Mouse (Mus musculus) liver, embryonic 15.5 days (tissue): ENCODE measurements around the gene Ggt7. TPM values are rescaled to one million over a fixed set of nuclear protein-coding genes. Genes with fewer than 3 reads are reported as not detected.
"Not testable (repeated sequence)": the region's sequence is repeated elsewhere in the genome, so short reads cannot be mapped to it uniquely, and the experiment has no call there.

ENCODE experiments used
- ATAC-seq: fragments of 200-750 bp; cut with Nextera tagmentation; 2 replicates; pipeline ENCODE4 v1.8.0; 2017; ENCODE audit warnings: moderate number of reproducible peaks, mild to moderate bottlenecking, moderate library complexity; ENCODE audit not compliant: insufficient read depth
- H3K27ac ChIP-seq: fragments of 300-500 bp; sonication (generic); replicated peaks from 2 replicates; pipeline ENCODE4 v1.5.1; 2015; ENCODE audit warnings: mild to moderate bottlenecking, inconsistent platforms
- H3K27me3 ChIP-seq: fragments of 300-500 bp; sonication (generic); 2 replicates; pipeline ENCODE4 v1.6.1; 2015; ENCODE audit warnings: mild to moderate bottlenecking, inconsistent platforms
- H3K36me3 ChIP-seq: fragments of 300-500 bp; sonication (generic); replicated peaks from 2 replicates; pipeline ENCODE4 v1.6.1; 2015; ENCODE audit warnings: moderate library complexity, mild to moderate bottlenecking, inconsistent platforms
- H3K4me1 ChIP-seq: fragments of 300-500 bp; sonication (generic); replicated peaks from 2 replicates; pipeline ENCODE4 v1.6.1; 2015; ENCODE audit warnings: inconsistent platforms
- H3K4me2 ChIP-seq: fragments of 300-500 bp; sonication (generic); 2 replicates; pipeline ENCODE4 v1.6.1; 2015; ENCODE audit warnings: moderate library complexity, mild to moderate bottlenecking, inconsistent platforms
- H3K4me3 ChIP-seq: fragments of 300-500 bp; sonication (generic); replicated peaks from 2 replicates; pipeline ENCODE4 v1.5.1; 2015; ENCODE audit warnings: mild to moderate bottlenecking, inconsistent platforms
- H3K9ac ChIP-seq: fragments of 300-500 bp; sonication (generic); 2 replicates; pipeline ENCODE4 v1.6.1; 2015; ENCODE audit warnings: moderate library complexity, mild to moderate bottlenecking, inconsistent platforms
- H3K9me3 ChIP-seq: fragments of 300-500 bp; sonication (generic); replicated peaks from 2 replicates; pipeline ENCODE4 v1.6.1; 2016; ENCODE audit warnings: inconsistent platforms
- WGBS: fragments of 180-500 bp; shearing (Covaris S2); methylation state at CpG from one replicate; pipeline ENCODE4 v1.1.7; 2015; ENCODE audit warnings: mixed read lengths; ENCODE audit not compliant: insufficient replicate concordance; 5-methylcytosine and 5-hydroxymethylcytosine counted together
- polyA plus RNA-seq: library from polyadenylated mRNA; unstranded; fragments of >200 nt; fragmentation: Nextera tagmentation; extraction: Ambion mirVana; gene quantifications from 2 replicates; pipeline ENCODE4 v1.2.1, GENCODE M21; 2015

Gene Ggt7
- polyA plus RNA-seq, 1 experiment from 2014 or later = 0.29 TPM

DNA sequence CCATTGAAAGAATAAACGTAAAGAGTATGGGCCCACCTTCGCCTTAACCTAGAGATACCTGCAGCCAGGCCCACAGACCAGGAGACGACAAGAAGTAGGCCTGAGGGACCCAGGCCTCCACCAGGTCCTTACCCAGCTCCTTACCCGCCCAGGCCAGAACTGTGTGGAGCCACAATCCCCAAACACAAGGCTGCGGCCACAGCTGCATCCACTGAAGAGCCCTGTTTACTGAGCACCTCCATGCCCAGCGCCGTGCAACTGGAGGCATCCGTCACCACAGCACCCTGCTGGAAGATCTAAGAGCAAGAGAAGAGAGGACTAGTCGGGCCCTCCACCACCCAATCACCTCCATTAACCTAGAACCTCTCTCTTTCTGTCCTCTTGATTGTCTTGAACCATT is 12.2 kb downstream of the Ggt7 start:
- H3K9me3 ChIP-seq = no peaks in the 10 kb centered on the region
- H3K36me3 ChIP-seq = no peaks in the 10 kb centered on the region
- H3K4me3 ChIP-seq = no peak overlapping the region
- H3K9ac ChIP-seq = no peak overlapping the region
- ATAC-seq = no peak
- H3K4me2 ChIP-seq = no peak overlapping the region
- H3K4me1 ChIP-seq = no peaks in the 10 kb centered on the region
- no peaks in the 10 kb centered on the region for H3K27me3 ChIP-seq
- no peak overlapping the region for H3K27ac ChIP-seq
- WGBS = 65% methylated on average over 9 of the region's 9 CpGs

- WGBS = 47% methylated on average over 13 of the region's 13 CpGs
- Histone ChIP-seq H3K36me3 (no peaks in the 10 kb centered on the region), H3K27ac (no peak overlapping the region), H3K27me3 (no peaks in the 10 kb centered on the region), H3K4me2 (no peak overlapping the region), H3K4me3 (no peak overlapping the region), H3K4me1 (no peaks in the 10 kb centered on the region), H3K9me3 (no peaks in the 10 kb centered on the region), H3K9ac (no peak overlapping the region)
- ATAC-seq = no peak
Measured at GRCm38 (mm10) chr2:155504440-155505355, 13.3 kb downstream of the Ggt7 start.

DNA sequence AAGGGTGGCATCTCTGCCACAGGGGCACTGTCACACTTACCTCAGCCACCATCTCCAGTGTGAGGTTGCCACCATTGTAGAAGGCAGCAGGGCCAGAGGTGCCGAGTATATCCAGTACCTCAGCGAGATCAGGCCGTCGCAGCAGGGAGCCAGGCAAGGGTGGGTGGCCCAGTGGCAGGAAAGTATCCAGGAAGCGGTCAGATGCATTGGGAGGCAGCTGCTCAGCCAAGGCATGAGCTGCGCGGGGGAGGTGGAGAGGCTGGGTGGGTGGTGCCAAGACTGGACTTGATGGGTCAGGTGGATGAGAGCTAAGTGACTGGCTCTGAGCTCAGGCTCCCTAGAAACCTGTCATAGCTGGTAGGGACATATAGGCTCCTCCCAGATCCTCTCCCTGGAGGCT is 15.4 kb downstream of the Ggt7 start:
- no peaks in the 10 kb centered on the region for H3K27me3 ChIP-seq
- no peak overlapping the region for H3K4me2 ChIP-seq
- no peak overlapping the region for H3K4me3 ChIP-seq
- H3K9ac ChIP-seq = no peak overlapping the region
- no peaks in the 10 kb centered on the region for H3K9me3 ChIP-seq
- 55% methylated on average over 7 of the region's 7 CpGs for WGBS
- no peak overlapping the region for H3K27ac ChIP-seq
- no peaks in the 10 kb centered on the region for H3K36me3 ChIP-seq
- no peaks in the 10 kb centered on the region for H3K4me1 ChIP-seq
- ATAC-seq = no peak

DNA sequence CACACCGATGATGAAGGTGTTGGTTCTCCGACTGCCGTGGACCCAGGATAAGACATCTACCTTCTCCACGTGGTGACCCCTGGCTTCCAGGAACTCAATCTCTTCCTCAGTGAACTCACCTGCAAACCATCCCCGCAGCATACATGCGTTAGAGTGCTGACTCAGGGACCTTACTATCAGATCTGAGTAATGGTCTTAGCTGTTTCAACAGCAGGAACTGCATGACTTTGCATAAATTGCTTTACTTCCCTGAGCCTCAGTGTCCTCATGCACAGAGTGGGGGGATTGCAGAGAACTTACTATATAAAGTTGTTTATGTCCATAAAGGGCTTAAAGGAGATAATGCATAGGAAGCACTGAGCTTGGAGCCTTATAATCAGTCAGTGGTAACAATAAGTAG is 27.0 kb downstream of the Ggt7 start:
- Histone ChIP-seq H3K27ac (no peak overlapping the region), H3K9me3 (no peaks in the 10 kb centered on the region), H3K4me3 (no peak overlapping the region), H3K36me3 (no peaks in the 10 kb centered on the region), H3K4me1 (no peaks in the 10 kb centered on the region), H3K4me2 (no peak overlapping the region), H3K9ac (no peak overlapping the region), H3K27me3 (peaks cover 4% of the 10 kb centered on the region; the same call in 1 of the 2 replicates)
- 58% methylated on average over 6 of the region's 6 CpGs for WGBS
- no peak for ATAC-seq

GRCm38 (mm10) chr2:155482021-155482420 is 36.0 kb downstream of the Ggt7 start:
- WGBS = 38% methylated on average over 3 of the region's 3 CpGs
- Histone ChIP-seq H3K36me3 (no peaks in the 10 kb centered on the region), H3K9me3 (no peaks in the 10 kb centered on the region), H3K27ac (no peak overlapping the region), H3K4me2 (no peak overlapping the region), H3K9ac (no peak overlapping the region), H3K4me1 (no peaks in the 10 kb centered on the region), H3K4me3 (no peak overlapping the region), H3K27me3 (peaks cover 3% of the 10 kb centered on the region; the same call in 1 of the 2 replicates)
- no peak for ATAC-seq

- WGBS = 0% methylated on average over 67 of the region's 72 CpGs
- Histone ChIP-seq H3K9me3 (no peaks in the 10 kb centered on the region), H3K36me3 (no peaks in the 10 kb centered on the region), H3K27ac (peak within 1 kb of the TSS; percentile 81), H3K9ac (peak within 1 kb of the TSS; percentile 80), H3K4me3 (peak within 1 kb of the TSS; percentile 86), H3K4me1 (peaks cover 39% of the 10 kb centered on the region), H3K27me3 (peaks cover 9% of the 10 kb centered on the region; the same call in 1 of the 2 replicates), H3K4me2 (peak within 1 kb of the TSS; percentile 86)
- peak; percentile 82 for ATAC-seq
Measured at GRCm38 (mm10) chr2:155473570-155474088, 44.4 kb downstream of the Ggt7 start, which contains the start of gene Ncoa6. Gene Ncoa6, minus strand, starts transcription at chr2:155473894.

DNA sequence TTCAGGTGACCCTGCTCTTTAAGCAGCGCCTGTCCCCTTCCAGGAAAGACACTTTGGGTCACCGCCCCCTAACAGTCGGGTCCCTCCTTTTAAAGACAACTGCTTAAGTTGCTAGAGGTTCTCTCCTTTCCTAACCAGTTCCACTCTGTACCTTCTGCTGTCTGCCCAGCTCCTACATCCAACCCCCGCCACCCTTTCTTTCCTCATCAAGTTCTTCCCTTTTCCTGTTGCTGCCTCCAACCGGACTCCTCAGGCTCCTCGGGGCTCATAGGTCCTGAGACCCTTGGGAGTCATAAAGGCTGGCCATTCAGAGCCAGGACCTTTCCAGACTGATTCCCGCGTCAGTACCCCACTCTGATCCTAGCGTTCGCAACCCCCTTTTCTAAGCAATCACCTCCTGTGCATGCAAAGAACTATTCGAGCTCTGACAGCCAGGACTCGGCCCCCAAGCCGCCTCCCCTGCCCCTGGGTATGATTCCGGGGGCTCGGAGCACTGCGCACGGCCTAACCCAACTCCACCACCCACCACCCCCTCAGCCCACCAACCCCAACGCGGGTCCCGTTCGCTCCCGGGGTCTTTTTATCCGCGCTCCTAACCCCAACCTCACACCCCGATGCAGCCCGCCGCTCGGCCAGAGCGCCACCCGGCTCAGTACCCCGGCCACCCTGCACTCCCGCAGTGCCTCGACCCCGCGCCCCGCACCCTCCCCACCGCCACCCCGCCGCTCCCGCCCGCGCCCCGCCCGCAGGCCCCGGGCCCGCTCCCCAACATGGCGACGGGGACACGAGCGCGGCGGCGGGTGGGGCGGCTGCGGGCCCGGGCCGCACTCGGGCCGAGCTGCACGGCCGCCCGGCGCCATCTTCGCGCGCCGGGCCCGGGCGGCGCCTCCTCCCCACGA is 45.1 kb downstream of the Ggt7 start:
- Histone ChIP-seq H3K4me3 (peak overlapping the region; percentile 86), H3K36me3 (no peaks in the 10 kb centered on the region), H3K4me2 (peak overlapping the region; percentile 86), H3K27me3 (peaks cover 7% of the 10 kb centered on the region; the same call in 1 of the 2 replicates), H3K9ac (peak overlapping the region; percentile 80), H3K27ac (peak overlapping the region; percentile 81), H3K4me1 (peaks cover 39% of the 10 kb centered on the region), H3K9me3 (no peaks in the 10 kb centered on the region)
- ATAC-seq = peak; percentile 6
- under 1% methylated on average over 70 of the region's 71 CpGs for WGBS

- H3K4me1 ChIP-seq = peaks cover 35% of the 10 kb centered on the region
- H3K4me3 ChIP-seq = no peak overlapping the region
- H3K9ac ChIP-seq = no peak overlapping the region
- no peak overlapping the region for H3K4me2 ChIP-seq
- H3K9me3 ChIP-seq = no peaks in the 10 kb centered on the region
- H3K27ac ChIP-seq = no peak overlapping the region
- WGBS = 21% methylated on average over 1 of the region's 1 CpGs
- ATAC-seq = 0 out of 2 replicates have a peak, but pooled peaks have one; percentile 42
- 0 out of 2 replicates have a peak, but pooled peaks cover 5% of the 10 kb centered on the region for H3K36me3 ChIP-seq
- no peaks in the 10 kb centered on the region for H3K27me3 ChIP-seq
Measured at GRCm38 (mm10) chr2:155466861-155467260, 51.2 kb downstream of the Ggt7 start.

DNA sequence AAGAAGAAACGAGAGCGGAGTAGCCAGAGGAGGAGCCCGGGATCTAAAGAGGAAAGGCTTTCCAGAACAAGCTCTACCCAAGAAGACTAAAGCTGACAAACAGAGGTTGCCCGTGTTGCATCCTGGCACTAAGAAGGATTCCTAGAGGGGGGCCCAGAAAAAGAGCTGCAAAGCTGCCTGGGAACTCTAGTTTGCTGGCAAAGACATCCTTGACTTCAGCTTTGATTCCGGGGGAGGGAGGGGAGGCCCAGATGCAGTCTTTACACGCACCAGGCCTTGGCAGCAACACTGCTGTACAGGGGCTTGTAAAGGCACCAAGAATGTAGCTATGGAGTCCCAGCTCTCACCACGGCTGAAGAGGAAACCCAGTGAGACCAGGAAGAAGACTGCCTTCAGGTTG is 64.4 kb downstream of the Ggt7 start:
- no peak for ATAC-seq
- Histone ChIP-seq H3K4me1 (no peaks in the 10 kb centered on the region), H3K4me3 (no peak overlapping the region), H3K36me3 (no peaks in the 10 kb centered on the region), H3K27me3 (no peaks in the 10 kb centered on the region), H3K4me2 (no peak overlapping the region), H3K9ac (no peak overlapping the region), H3K9me3 (no peaks in the 10 kb centered on the region), H3K27ac (no peak overlapping the region)
- 81% methylated on average over 7 of the region's 7 CpGs for WGBS

GRCm38 (mm10) chr2:155451256-155451655 is 66.8 kb downstream of the Ggt7 start:
- WGBS = 77% methylated on average over 5 of the region's 5 CpGs
- Histone ChIP-seq H3K36me3 (no peaks in the 10 kb centered on the region), H3K9ac (no peak overlapping the region), H3K4me1 (no peaks in the 10 kb centered on the region), H3K27ac (no peak overlapping the region), H3K4me3 (no peak overlapping the region), H3K27me3 (no peaks in the 10 kb centered on the region), H3K9me3 (no peaks in the 10 kb centered on the region), H3K4me2 (no peak overlapping the region)
- ATAC-seq = no peak

DNA sequence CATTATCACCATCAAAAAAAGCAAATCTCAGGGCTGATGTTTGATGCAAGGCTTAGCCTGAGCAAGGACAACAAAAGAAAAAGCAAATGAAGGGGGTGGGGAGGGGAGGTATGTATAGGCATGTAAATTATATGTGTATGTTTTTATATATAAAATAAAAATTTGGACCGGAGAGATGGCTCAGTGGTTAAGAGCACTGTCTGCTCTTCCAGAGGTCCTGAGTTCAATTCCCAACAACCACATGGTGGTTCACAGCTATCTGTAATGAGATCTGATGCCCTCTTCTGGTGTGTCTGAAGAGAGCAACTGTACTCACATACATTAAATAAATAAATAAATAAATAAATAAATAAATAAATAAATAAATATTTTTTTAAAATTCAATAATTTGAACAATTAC is 70.1 kb downstream of the Ggt7 start:
- not testable (repeated sequence) for H3K9ac ChIP-seq, H3K4me3 ChIP-seq, H3K4me2 ChIP-seq, H3K36me3 ChIP-seq, ATAC-seq, H3K4me1 ChIP-seq, H3K27me3 ChIP-seq, H3K27ac ChIP-seq, H3K9me3 ChIP-seq
- WGBS = 82% methylated on average over 1 of the region's 1 CpGs
